Mouse (Mus musculus) layer of hippocampus, adult 11-12 months (tissue): ENCODE measurements around the gene Aym1.
"Not testable (repeated sequence)": the region's sequence is repeated elsewhere in the genome, so short reads cannot be mapped to it uniquely, and the experiment has no call there.

Experiments used
- DNase-seq: peaks from one replicate; pipeline ENCODE4 v3.0.0; 2022; ENCODE audit warnings: low spot score

The Aym1 gene

DNA sequence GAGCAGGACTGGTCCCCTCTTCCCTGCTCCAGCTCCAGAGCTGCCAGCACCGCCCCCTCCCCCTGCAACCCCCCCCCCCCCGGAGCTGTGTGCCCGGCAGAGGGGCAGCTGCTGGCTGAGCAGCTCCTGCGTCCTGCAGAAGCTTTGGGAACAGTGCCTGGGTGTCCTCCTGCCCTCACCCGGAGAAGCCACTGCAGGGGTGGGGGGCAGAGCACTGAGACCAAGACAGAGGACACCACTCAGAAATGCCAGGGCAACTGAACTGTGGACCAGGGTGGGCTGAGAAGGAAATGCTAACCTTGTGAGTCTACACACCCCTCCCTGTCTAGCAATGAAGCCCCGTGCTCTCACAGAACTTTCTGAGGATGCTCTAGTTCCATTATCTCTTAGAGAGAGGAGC lies at the start of gene Aym1:
TSS of gene Aym1 (plus strand) at position 109 of the 400 bp plus-strand sequence.
- DNase-seq, result no peak

DNA sequence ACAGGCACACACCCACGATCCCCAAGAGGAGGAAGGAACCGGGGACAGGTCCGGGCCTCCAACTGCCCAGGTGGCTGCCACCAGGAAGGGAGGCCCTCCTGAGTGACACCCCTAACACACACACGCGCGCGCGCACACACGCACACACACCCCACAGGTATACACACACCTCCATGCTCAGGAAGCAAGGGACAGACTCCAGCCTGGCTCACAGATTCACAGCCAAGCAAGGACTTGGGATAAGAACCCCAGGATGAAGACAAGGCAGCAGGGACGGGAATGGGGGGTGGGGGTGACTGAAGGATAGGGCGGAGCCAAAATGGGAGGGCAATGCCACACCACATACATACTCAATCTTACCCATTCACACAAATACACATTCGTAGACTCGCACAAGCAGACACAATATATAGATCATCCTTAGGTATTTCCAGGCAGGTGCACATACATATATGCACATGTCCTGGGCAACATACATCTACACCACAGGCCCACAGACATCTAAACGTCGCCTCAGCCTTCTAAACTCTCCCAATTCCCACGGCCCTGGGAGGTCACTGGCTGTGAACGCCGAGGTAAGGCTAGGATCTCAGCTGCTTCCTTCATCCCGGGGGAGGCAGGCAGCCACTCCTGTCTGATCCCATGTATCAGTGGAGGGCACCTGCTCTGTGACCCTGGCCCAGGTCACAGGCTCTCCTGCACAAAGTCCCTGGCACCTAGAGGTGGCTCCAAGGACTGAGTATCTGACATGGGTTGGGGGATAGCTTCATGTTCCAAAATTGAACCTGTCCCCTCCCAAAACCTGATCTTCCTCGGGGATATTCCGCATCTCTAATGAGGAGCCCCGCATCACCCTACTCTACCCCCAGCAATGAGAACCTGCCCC lies 47.4 kb upstream of the Aym1 start:
- DNase-seq, result no peak

GRCm38 (mm10) chr5:113310377-113311003 lies 46.6 kb upstream of the Aym1 start, which contains the start of gene Sgsm1:
TSS of gene Sgsm1 (minus strand) at chr5:113310786.
- peak; percentile 83 for DNase-seq

GRCm38 (mm10) chr5:113313998-113314397 lies 43.1 kb upstream of the Aym1 start:
- DNase-seq, result peak; percentile 92

DNA sequence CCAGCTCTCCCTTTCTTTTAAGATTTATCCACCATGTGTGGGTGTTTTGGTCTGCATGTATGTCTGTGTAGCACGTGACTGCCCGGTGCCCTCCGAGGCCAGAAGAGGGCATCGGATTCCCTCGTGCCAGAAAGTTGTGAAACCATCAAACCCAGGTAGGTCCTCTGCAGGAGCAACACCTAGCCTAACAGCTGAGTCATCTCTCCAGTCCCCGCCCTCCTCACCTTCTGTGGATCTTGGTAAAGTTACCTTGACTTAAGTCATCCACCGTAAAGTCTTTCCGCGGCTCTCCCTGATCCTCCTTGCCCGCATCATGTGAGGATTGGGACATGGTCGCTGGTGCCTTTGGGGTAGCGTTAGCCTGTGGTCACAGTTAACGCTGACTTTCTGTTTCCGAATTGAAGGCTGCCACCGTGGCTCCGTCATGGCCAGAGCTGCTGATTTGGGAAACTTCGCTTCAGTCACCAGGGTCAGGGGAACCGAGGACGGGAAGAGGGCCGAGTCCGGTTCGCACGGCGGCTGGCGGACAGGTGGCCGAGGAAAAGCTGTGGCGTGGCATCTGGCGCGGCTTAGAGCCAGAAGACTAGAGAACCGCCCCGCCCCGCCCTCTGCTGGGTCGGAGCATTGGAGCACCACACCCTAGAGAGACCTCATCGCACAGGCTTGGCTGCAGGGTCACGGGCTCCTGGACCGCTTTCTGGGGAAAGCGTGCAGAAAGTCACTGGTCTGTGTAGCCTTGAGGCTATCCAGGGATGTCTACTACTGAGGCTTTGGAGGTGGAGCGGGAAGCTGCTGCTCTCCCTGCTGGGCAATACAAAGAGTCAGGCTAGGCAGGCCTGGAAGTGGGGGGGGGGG lies 33.1 kb upstream of the Aym1 start:
- DNase-seq, result no peak

DNA sequence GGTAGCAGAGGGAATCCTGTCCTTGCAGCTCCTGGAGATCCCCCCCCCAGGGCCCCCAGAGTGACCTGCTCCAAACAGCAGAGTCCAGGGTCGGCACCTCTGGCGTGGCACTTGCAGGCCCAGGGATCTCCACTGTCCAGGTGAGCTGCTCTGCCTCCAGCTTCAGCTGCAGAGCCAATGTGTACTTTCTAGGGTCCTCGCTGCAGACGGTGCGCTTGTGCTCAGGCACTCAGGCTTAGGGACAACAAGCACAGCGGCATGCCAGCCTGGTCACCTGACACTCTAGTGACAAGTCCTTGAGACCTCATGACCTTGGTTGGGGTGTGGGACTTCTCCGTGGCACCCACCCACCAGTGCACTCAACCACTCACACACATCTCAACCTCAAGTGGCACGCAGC lies 27.6 kb upstream of the Aym1 start:
- DNase-seq, result no peak

- DNase-seq, result no peak
Observed at GRCm38 (mm10) chr5:113330202-113330601, 26.9 kb upstream of the Aym1 start.

DNA sequence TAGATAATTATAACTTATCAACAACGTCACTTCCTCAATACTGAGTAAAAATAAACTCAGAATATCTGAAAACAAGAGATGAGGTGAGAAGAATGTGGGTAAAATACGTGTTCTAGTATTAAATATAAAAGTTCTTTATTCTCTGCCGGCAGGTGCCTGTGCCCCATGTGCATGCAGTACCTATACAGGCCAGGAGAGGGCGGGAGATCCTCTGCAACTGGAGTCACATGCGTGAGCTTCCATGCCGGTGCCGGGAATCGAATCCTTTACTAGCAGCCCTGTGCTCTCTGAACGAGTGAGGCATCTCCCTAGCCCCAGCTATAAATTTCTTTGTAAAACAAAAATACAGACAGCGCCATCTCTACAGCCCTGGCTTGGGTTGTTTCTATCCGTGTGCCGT lies 24.9 kb upstream of the Aym1 start:
- no peak for DNase-seq

DNA sequence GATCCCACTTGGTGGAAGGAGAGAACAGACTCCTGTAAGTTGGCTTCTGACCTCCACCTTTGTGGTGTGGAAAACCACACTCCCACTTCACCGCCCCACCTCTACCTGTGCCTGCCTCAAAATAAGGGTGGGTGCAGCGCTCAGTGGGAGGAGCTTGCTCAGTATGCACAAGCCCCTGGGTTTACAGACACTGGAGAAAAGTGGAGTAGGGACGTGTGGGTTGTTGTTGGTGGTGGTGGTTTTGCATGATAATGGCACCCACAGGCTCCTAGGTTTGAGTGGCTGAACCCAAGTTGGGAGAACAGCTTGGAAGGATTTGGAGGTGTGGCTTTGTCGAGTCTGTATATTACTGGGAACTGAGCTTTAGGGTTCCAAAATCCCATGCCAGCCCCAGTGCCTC lies 24.2 kb upstream of the Aym1 start:
- no peak for DNase-seq

- DNase-seq, result no peak
Observed at GRCm38 (mm10) chr5:113334621-113335530, 22.2 kb upstream of the Aym1 start.

- peak; percentile 46 for DNase-seq
Observed at GRCm38 (mm10) chr5:113335732-113336131, 21.4 kb upstream of the Aym1 start.

DNA sequence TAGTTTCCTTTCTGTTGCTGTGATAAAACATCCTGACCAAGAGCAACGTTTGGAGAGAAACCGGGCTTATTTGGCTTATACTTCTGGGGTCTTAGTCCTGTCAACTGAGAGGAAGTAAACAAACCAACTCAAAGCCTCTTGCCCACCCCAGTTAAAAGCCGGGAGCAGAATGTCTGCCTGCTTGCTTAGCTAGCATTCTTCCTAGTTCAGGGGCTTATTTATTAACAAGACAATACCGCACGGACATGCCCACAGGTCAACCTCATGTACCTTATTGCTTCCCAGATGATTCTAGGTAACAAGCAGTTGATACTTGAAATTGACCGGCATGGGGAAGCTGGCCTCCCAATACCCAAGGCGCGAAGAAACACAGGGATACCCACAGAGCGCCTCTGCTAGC lies 20.8 kb upstream of the Aym1 start:
- no peak for DNase-seq

DNA sequence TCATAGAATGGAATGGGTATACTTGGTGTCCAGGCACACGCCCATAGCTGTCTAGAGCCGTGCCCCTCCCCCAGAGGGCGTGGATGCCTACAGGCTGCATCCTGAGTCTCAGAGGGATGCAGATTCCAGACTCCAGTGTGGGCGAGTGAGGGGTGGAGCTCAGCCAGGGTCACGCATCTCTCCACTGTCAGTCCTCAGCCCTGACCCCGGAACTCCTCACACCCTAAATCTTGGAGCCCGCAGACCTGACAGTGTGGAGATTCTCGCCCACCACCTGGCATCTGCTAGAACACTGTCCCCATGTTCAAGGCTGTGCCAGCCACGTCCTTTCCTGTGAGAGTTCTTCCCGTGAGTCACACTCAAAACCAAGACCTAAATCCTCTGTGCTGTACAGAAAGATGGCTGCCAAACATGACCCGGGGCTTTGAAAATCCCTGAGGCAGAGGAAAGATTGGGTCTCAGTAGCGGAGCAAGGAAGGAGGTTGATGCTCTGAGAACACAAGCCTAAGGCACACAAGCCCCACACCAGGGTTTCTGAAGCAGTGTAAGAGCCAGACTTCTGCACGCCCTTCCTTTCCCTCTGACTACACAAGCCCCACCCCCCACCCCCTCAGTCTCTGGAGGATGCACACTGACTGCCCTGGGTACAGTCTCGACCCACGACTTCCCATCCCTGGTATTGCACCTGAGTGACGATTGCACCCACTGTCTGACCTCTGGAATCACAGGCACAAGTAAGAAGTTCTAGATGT lies 12.3 kb upstream of the Aym1 start:
- DNase-seq, result no peak

GRCm38 (mm10) chr5:113345781-113346180 lies 11.3 kb upstream of the Aym1 start:
- DNase-seq, result no peak

DNA sequence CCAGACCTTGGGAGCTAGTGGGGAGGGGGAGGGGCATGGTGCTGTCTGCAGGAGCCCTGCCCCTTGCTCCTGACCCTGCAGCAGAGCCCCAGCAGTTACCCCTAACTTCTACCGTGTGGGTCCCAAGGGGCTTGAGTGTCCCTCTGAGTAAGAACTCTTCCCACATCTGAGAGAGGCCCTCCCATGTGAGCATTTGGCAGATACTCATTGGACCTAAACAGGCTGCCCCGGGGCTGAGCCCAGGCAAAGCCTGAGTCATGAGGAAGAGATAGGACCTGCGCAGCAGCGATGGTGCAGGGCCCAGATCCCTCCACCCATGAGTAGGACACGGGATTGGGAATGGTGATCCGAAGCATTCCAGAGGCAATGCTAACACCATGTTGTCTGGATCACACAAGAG lies 10.4 kb upstream of the Aym1 start:
- DNase-seq, result not testable (repeated sequence)

DNA sequence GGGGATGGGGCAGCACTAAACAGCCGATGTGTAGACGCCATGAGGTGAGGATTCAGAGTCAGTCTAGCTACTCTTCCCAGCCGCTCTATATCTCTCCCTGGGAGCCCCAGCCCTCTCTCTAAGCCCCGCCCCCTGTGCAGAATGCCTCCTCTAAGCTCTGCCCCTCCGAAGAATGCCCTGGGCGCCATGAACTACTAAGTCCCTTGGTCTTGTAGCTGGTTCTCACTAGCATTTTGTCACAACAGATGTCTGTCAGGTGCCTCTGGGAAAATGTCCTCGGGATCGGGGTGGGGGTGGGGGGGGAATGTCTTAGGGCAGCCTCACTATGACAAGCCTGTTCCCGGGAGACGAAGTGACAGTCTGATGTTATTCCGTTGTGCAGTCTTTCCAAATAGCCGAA lies 9.5 kb upstream of the Aym1 start:
- DNase-seq, result no peak

DNA sequence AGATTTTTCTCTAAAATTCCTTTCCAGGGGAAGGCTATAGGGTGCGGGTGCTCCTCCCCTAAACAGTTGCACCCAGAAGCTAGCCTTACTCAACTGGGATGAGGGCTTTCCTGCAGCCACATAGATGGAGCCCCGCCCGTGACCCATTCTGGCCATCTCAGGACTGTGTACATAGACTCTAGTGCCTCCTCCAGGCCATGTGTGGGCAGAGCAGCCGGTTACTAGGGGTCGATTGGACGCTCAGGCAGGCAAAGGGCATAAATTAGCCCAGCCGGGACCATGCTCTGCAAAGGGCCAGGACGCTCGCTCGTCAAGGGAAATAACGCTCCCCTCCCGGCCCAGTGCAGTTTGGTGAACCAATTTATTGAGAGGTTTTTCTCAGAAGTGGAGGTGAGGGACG lies 8.5 kb upstream of the Aym1 start:
- peak; percentile 59 for DNase-seq

- no peak for DNase-seq
Observed at GRCm38 (mm10) chr5:113349226-113349625, 7.9 kb upstream of the Aym1 start.

GRCm38 (mm10) chr5:113349810-113350209 lies 7.3 kb upstream of the Aym1 start:
- DNase-seq, result no peak

DNA sequence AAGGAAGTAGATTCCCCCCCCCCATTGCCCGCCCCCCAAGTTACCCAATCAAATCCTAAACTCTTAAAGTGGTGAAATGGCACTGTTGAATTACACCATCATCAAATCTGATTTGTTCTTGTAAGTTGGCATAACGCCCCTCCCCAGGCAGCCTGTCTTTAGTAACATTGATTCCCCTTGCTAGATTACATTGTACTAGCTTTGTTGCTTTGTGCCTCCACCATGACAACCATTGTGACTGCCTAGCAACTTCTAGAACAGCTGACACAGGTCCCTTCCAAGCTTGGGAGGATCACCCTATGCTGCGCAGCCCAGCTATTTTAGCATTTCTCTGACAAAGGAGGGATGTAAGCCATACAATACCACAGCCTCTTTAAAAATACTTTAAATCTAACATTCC lies 5.3 kb upstream of the Aym1 start:
- peak; percentile 64 for DNase-seq

DNA sequence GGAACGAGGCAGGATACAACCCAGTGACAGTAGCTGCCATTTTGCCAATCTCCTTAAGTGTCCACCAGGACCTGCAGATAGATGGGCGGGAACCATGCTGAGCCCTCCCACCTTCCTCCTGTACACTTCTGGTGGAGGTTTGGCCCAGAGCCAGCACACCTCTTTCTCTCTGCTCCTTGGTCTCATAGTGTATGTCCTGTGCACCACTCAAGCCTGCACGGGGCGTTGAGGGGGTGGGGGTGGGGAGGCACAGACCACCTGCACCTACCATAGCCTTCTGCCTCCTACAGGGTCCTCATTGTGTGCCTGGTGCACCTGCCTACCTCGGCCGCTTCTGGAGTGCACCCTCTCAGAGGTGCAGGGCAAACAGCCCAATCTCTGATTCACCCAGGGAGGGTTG lies 4.5 kb upstream of the Aym1 start:
- no peak for DNase-seq
